Mouse (Mus musculus) brain, embryonic 14.5 days (tissue): ENCODE data around the gene Fam3b.

Experiments
- CTCF ChIP-seq: fragments of 200-500 bp; IDR thresholded peaks from 2 replicates; pipeline ENCODE4 v1.5.1; 2012; ENCODE audit warnings: inconsistent platforms, mild to moderate bottlenecking, moderate library complexity, borderline replicate concordance; ENCODE audit not compliant: insufficient read depth, insufficient read length; ENCODE audit errors: extremely low read depth
- POLR2A ChIP-seq: fragments of 200-500 bp; IDR thresholded peaks from 2 replicates; pipeline ENCODE4 v1.6.1; 2012; ENCODE audit warnings: mild to moderate bottlenecking, inconsistent platforms, borderline replicate concordance; ENCODE audit not compliant: poor library complexity, insufficient read depth, insufficient read length, severe bottlenecking; ENCODE audit errors: extremely low read depth

DNA sequence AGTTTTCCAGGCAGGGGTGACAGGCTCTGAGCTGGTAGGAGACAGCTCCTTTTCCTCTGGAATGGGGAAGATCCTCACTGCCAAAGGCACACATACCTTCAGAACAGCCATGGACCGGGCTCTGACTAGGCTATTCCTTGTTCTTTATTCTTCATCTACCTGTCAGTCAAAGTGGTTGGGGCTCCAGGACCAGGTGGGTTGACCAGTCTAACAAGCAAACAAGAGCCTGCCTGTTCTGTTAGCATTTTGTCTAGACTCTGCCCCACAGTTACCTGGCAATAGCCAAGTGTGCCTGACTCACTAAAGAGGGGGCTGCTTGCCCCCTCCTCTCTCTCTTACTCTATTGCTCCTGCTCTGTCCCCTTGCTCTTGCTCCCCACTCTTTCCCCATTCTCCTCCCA lies 22.2 kb downstream of the Fam3b start:
- TF ChIP-seq POLR2A (no peak), CTCF (no peak)
